Mouse (Mus musculus): ENCODE data around the gene Zfyve21. TPM values are rescaled to one million over a fixed set of nuclear protein-coding genes. Genes with fewer than 3 reads are reported as not detected.

The Zfyve21 gene
- polyA plus RNA-seq, 1 experiment from 2014 or later, result 104 TPM

GRCm38 (mm10) chr12:111812075-111812474 lies 1.9 kb upstream of the Zfyve21 start:
- TF ChIP-seq CTCF (IDR thresholded peaks at IDR 0.05; ENCODE audit: low read depth), result no peak
- no peak overlapping the region for H3K4me3 ChIP-seq (ENCODE audit: low read depth, low read length)
- ATAC-seq, result no peak
- H3K9me3 ChIP-seq (ENCODE audit: control insufficient read depth), result no peaks in the 10 kb centered on the region
- H3K9ac ChIP-seq (ENCODE audit: low read depth, low read length), result no peak overlapping the region
- H3K27ac ChIP-seq (ENCODE audit: low read depth, low read length), result no peak overlapping the region
- H3K27me3 ChIP-seq (replicated peaks; ENCODE audit: control insufficient read depth, insufficient read depth, low read length), result no peaks in the 10 kb centered on the region
- WGBS, result 85% methylated on average over 13 of the region's 13 CpGs
- peaks cover 11% of the 10 kb centered on the region; the same call in 1 of the 2 replicates for H3K36me3 ChIP-seq (ENCODE audit: control insufficient read depth, insufficient read depth)
- peaks cover 10% of the 10 kb centered on the region; the same call in 1 of the 2 replicates for H3K4me1 ChIP-seq (replicated peaks; ENCODE audit: control insufficient read depth, insufficient read depth, low read length)
- H3K4me2 ChIP-seq (replicated peaks; ENCODE audit: low read depth), result no peak overlapping the region

GRCm38 (mm10) chr12:111812611-111813010 lies 1.4 kb upstream of the Zfyve21 start:
- Histone ChIP-seq H3K9me3 (ENCODE audit: control insufficient read depth) (no peaks in the 10 kb centered on the region), H3K36me3 (ENCODE audit: control insufficient read depth, insufficient read depth) (peaks cover 12% of the 10 kb centered on the region; the same call in 1 of the 2 replicates), H3K4me1 (replicated peaks; ENCODE audit: control insufficient read depth, insufficient read depth, low read length) (peaks cover 10% of the 10 kb centered on the region; the same call in 1 of the 2 replicates), H3K4me3 (ENCODE audit: low read depth, low read length) (peak overlapping the region; percentile 61), H3K27me3 (replicated peaks; ENCODE audit: control insufficient read depth, insufficient read depth, low read length) (no peaks in the 10 kb centered on the region), H3K9ac (ENCODE audit: low read depth, low read length) (peak overlapping the region; percentile 67; the same call in 1 of the 2 replicates), H3K27ac (ENCODE audit: low read depth, low read length) (no peak overlapping the region), H3K4me2 (replicated peaks; ENCODE audit: low read depth) (peak overlapping the region; percentile 85)
- 50% methylated on average over 12 of the region's 12 CpGs for WGBS
- no peak for ATAC-seq
- no peak for TF ChIP-seq CTCF (IDR thresholded peaks at IDR 0.05; ENCODE audit: low read depth)

- ATAC-seq, result no peak
- 3% methylated on average over 27 of the region's 27 CpGs for WGBS
Measured at GRCm38 (mm10) chr12:111813111-111813765, 732 bp upstream of the Zfyve21 start.

GRCm38 (mm10) chr12:111814769-111815762 lies 1.1 kb downstream of the Zfyve21 start:
- Histone ChIP-seq H3K4me2 (replicated peaks; ENCODE audit: low read depth) (peak overlapping the region; percentile 85), H3K9me3 (ENCODE audit: control insufficient read depth) (no peaks in the 10 kb centered on the region), H3K27ac (ENCODE audit: low read depth, low read length) (peak overlapping the region; percentile 94), H3K4me3 (ENCODE audit: low read depth, low read length) (peak overlapping the region; percentile 61), H3K9ac (ENCODE audit: low read depth, low read length) (peak overlapping the region; percentile 63), H3K36me3 (ENCODE audit: control insufficient read depth, insufficient read depth) (0 out of 2 replicates have a peak, but pooled peaks cover 4% of the 10 kb centered on the region), H3K27me3 (replicated peaks; ENCODE audit: control insufficient read depth, insufficient read depth, low read length) (no peaks in the 10 kb centered on the region), H3K4me1 (replicated peaks; ENCODE audit: control insufficient read depth, insufficient read depth, low read length) (peaks cover 5% of the 10 kb centered on the region; the same call in 1 of the 2 replicates)
- no peak for TF ChIP-seq CTCF (IDR thresholded peaks at IDR 0.05; ENCODE audit: low read depth)
- WGBS, result 15% methylated on average over 19 of the region's 19 CpGs
- peak; percentile 31 for ATAC-seq

More at GRCm38 (mm10) chr12:111813111-111813765, 732 bp upstream of the Zfyve21 start:
- Histone ChIP-seq H3K36me3 (ENCODE audit: control insufficient read depth, insufficient read depth) (peaks cover 7% of the 10 kb centered on the region; the same call in 1 of the 2 replicates), H3K4me3 (ENCODE audit: low read depth, low read length) (peak overlapping the region; percentile 61), H3K4me2 (replicated peaks; ENCODE audit: low read depth) (peak overlapping the region; percentile 85), H3K27ac (ENCODE audit: low read depth, low read length) (peak overlapping the region; percentile 64), H3K9me3 (ENCODE audit: control insufficient read depth) (no peaks in the 10 kb centered on the region), H3K9ac (ENCODE audit: low read depth, low read length) (peak overlapping the region; percentile 67), H3K4me1 (replicated peaks; ENCODE audit: control insufficient read depth, insufficient read depth, low read length) (peaks cover 10% of the 10 kb centered on the region; the same call in 1 of the 2 replicates), H3K27me3 (replicated peaks; ENCODE audit: control insufficient read depth, insufficient read depth, low read length) (no peaks in the 10 kb centered on the region)
- TF ChIP-seq CTCF (IDR thresholded peaks at IDR 0.05; ENCODE audit: low read depth), result no peak

- H3K36me3 ChIP-seq (ENCODE audit: control insufficient read depth, insufficient read depth), result 0 out of 2 replicates have a peak, but pooled peaks cover 4% of the 10 kb centered on the region
- H3K9ac ChIP-seq (ENCODE audit: low read depth, low read length), result no peak overlapping the region
Measured at GRCm38 (mm10) chr12:111816528-111816927, 2.6 kb downstream of the Zfyve21 start.

More at GRCm38 (mm10) chr12:111816528-111816927, 2.6 kb downstream of the Zfyve21 start:
- Histone ChIP-seq H3K9me3 (ENCODE audit: control insufficient read depth) (no peaks in the 10 kb centered on the region), H3K4me2 (replicated peaks; ENCODE audit: low read depth) (peak overlapping the region; percentile 85), H3K27ac (ENCODE audit: low read depth, low read length) (peak overlapping the region; percentile 94), H3K4me1 (replicated peaks; ENCODE audit: control insufficient read depth, insufficient read depth, low read length) (peaks cover 5% of the 10 kb centered on the region; the same call in 1 of the 2 replicates), H3K4me3 (ENCODE audit: low read depth, low read length) (peak overlapping the region; percentile 61), H3K27me3 (replicated peaks; ENCODE audit: control insufficient read depth, insufficient read depth, low read length) (no peaks in the 10 kb centered on the region)
- WGBS, result 32% methylated on average over 13 of the region's 13 CpGs
- no peak for ATAC-seq
- TF ChIP-seq CTCF (IDR thresholded peaks at IDR 0.05; ENCODE audit: low read depth), result no peak

All from intestine, postnatal 0 days (tissue).